Mouse (Mus musculus): ENCODE results near the gene Spata25.

Gene Spata25

GRCm38 (mm10) chr2:164784869-164785420 is 43.4 kb downstream of the Spata25 start:
- in situ Hi-C loops (cut with MboI; ENCODE audit: low sequenced_read_pairs): no loop called here

DNA sequence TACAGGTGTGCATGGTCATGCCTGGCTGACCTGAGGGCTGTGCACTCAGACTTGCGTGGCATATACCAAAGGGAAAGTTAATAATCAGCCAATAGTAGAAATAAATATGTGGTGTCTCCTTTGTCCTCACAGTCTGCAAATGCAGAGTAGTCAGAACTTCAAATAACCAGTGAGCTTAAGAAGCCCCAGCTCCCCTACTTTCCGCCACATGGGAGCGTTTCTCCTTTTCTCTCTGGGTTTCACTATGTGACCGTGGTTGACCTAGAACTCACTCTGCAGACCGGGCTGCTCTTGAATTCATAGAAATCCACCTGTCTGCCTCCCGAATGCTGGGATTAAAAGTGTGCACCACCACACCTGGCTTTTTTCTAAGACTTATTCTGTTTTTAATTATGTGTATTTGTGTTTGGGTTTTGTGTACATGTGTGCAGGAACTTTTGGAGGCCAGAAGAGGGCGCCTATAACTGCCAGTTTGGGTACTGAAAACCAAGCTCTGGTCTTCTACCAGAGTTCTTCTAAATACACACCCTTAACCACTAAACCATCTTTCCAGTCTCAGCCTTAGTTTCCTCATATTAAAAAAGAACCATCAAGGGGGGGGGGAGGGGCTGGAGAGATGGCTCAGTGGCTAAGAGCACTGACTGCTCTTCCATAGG is 44.3 kb downstream of the Spata25 start:
- in situ Hi-C loops (cut with MboI; ENCODE audit: low sequenced_read_pairs): no loop called here

GRCm38 (mm10) chr2:164781876-164782275 is 46.5 kb downstream of the Spata25 start:
- in situ Hi-C loops (cut with MboI; ENCODE audit: low sequenced_read_pairs): no loop called here

- in situ Hi-C loops (cut with MboI; ENCODE audit: low sequenced_read_pairs): no loop called here
Measured at GRCm38 (mm10) chr2:164779481-164780086, 48.8 kb downstream of the Spata25 start, which contains the start of gene Tnnc2. Gene Tnnc2, minus strand, starts transcription at chr2:164779967.

GRCm38 (mm10) chr2:164778809-164779208 is 49.5 kb downstream of the Spata25 start:
- in situ Hi-C loops (cut with MboI; ENCODE audit: low sequenced_read_pairs): no loop called here

DNA sequence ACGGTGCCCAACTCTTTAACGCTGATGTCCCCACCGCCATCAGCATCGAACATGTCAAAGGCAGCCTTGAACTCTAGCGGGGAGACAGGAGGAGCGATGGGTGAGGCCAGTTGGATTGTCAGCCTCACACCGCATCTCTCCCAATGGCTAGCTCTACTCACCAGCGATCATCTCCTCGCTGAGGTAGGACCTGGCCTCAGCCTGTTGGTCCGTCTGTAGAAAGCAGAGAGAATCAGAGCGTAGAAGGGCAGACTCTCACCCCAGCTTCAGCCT is 50.4 kb downstream of the Spata25 start:
- in situ Hi-C loops (cut with MboI; ENCODE audit: low sequenced_read_pairs): no loop called here

- in situ Hi-C loops (cut with MboI; ENCODE audit: low sequenced_read_pairs): no loop called here
Measured at GRCm38 (mm10) chr2:164777246-164778014, 50.9 kb downstream of the Spata25 start.

- in situ Hi-C loops (cut with MboI; ENCODE audit: low sequenced_read_pairs): no loop called here
Measured at GRCm38 (mm10) chr2:164776801-164777200, 51.5 kb downstream of the Spata25 start.
